In genomic region chr7:34268463-34268862, GRCm38 (mm10) we compare ENCODE assay signal across 20 mouse cellular contexts. TPM values are rescaled to one million over a fixed set of nuclear protein-coding genes. Genes with fewer than 3 reads are reported as not detected.
DNase-seq lines count a peak whose midpoint lies in the region; ATAC-seq and TF ChIP-seq lines count a peak whose summit lies in the region.
"Had no signal": no experiment of that assay in that cellular context is flagged by ENCODE, and none has a peak within 500 bp of the region (broad histone marks: within the 10 kb centered on the region; RNA-seq: fewer than 3 reads in every experiment).

No protein-coding gene starts in this region.

- H3K4me2 ChIP-seq in heart, embryonic 14.5 days (ENCODE audit: low read length), result no peak overlapping the region
- no peak overlapping the region for H3K4me2 ChIP-seq in lung, embryonic 15.5 days
- H3K4me2 ChIP-seq in limb, embryonic 15.5 days, result no peak overlapping the region
- H3K4me2 ChIP-seq: forebrain, embryonic 13.5 days; intestine, embryonic 15.5 days; midbrain, embryonic 13.5 days had no signal

- H3K4me1 ChIP-seq in heart, embryonic 14.5 days (ENCODE audit: control insufficient read depth in 2 of 2, insufficient read depth in 2 of 2, low read length in 2 of 2), result peaks cover 9 to 49% of the 10 kb centered on the region in 2 experiments
- 0 out of 2 replicates have a peak, but pooled peaks cover 6% of the 10 kb centered on the region for H3K4me1 ChIP-seq in lung, embryonic 15.5 days
- H3K4me1 ChIP-seq in cortical plate, adult 2 months (ENCODE audit: control insufficient read depth, insufficient read depth, low read length), result peaks cover 3% of the 10 kb centered on the region; the same call in 1 of the 2 replicates
- peaks cover 19% of the 10 kb centered on the region; the same call in 1 of the 2 replicates for H3K4me1 ChIP-seq in limb, embryonic 15.5 days
- H3K4me1 ChIP-seq: midbrain, embryonic 13.5 days had no signal

- H3K4me3 ChIP-seq in heart, embryonic 14.5 days (ENCODE audit: control insufficient read depth in 1 of 2, insufficient read depth in 1 of 2, low read depth in 1 of 2, low read length in 2 of 2), result no peak overlapping the region
- H3K4me3 ChIP-seq in lung, embryonic 15.5 days, result no peak overlapping the region
- no peak overlapping the region for H3K4me3 ChIP-seq in cortical plate, adult 2 months (ENCODE audit: insufficient read depth, low read length)
- H3K4me3 ChIP-seq in limb, embryonic 15.5 days, result no peak overlapping the region
- H3K4me3 ChIP-seq: forebrain, embryonic 13.5 days; intestine, embryonic 15.5 days; midbrain, embryonic 13.5 days had no signal

- WGBS in heart, embryonic 14.5 days, result 14% methylated on average over 1 of the region's 1 CpGs
- 68% methylated on average over 1 of the region's 1 CpGs for WGBS in lung, embryonic 15.5 days
- WGBS in limb, embryonic 15.5 days, result 27% methylated on average over 1 of the region's 1 CpGs

- no peaks in the 10 kb centered on the region for H3K27me3 ChIP-seq in heart, embryonic 14.5 days (ENCODE audit: control insufficient read depth, insufficient read depth, low read length)
- H3K27me3 ChIP-seq in lung, embryonic 15.5 days, result no peaks in the 10 kb centered on the region
- H3K27me3 ChIP-seq in limb, embryonic 15.5 days, result no peaks in the 10 kb centered on the region
- H3K27me3 ChIP-seq: forebrain, embryonic 13.5 days; intestine, embryonic 15.5 days; midbrain, embryonic 13.5 days; Patski had no signal

- intact Hi-C loops in heart, postnatal 14 days (cut with DNase I), result loop anchor here (5.0 to 10.0 kb wide), 2 partner anchors 34 to 406 kb away; no protein-coding TSS in a partner anchor

- TF ChIP-seq CTCF in cortical plate, adult 2 months (IDR thresholded peaks at IDR 0.05; ENCODE audit: extremely low read depth, insufficient read depth, low read length), result no peak

- no peaks in the 10 kb centered on the region for H3K9me3 ChIP-seq in heart, embryonic 14.5 days (ENCODE audit: control insufficient read depth, low read length)
- H3K9me3 ChIP-seq in lung, embryonic 15.5 days, result no peaks in the 10 kb centered on the region
- no peaks in the 10 kb centered on the region for H3K9me3 ChIP-seq in limb, embryonic 15.5 days
- H3K9me3 ChIP-seq: forebrain, embryonic 13.5 days; intestine, embryonic 15.5 days; midbrain, embryonic 13.5 days had no signal

- peaks cover 7% of the 10 kb centered on the region for H3K36me3 ChIP-seq in heart, embryonic 14.5 days (ENCODE audit: control insufficient read depth, insufficient read depth, low read length)
- H3K36me3 ChIP-seq in lung, embryonic 15.5 days, result 0 out of 2 replicates have a peak, but pooled peaks cover 3% of the 10 kb centered on the region
- no peaks in the 10 kb centered on the region for H3K36me3 ChIP-seq in limb, embryonic 15.5 days
- H3K36me3 ChIP-seq: intestine, embryonic 15.5 days had no signal

- no peak for DNase-seq in heart, postnatal 14 days
- no peak for DNase-seq in lung, postnatal 25 days (ENCODE audit: low spot score)
- DNase-seq in thymus, adult 18-20 months, result no peak
- DNase-seq: cerebellum, adult 2 months; embryo, embryonic 11 days; kidney, postnatal 25 days; layer of hippocampus, postnatal 36 days; liver; lung, adult 2 months; right cerebral cortex, postnatal 25 days had no signal

- TF ChIP-seq POLR2A in cortical plate, adult 2 months (IDR thresholded peaks at IDR 0.05; ENCODE audit: extremely low read depth, insufficient read depth, low read length), result no peak

- ATAC-seq in heart, embryonic 14.5 days (ENCODE audit: insufficient number of reproducible peaks, insufficient read depth, low FRiP score, low read depth), result no peak
- ATAC-seq in lung, embryonic 15.5 days (ENCODE audit: borderline replicate concordance, extremely low read depth, low FRiP score, low TSS enrichment), result no peak
- no peak for ATAC-seq in limb, embryonic 15.5 days (ENCODE audit: insufficient number of reproducible peaks, low FRiP score, low TSS enrichment, low read depth)
- ATAC-seq: forebrain, embryonic 13.5 days; intestine, embryonic 15.5 days; midbrain, embryonic 13.5 days; Patski had no signal

- no peak overlapping the region for H3K9ac ChIP-seq in heart, embryonic 14.5 days (ENCODE audit: low read length)
- no peak overlapping the region for H3K9ac ChIP-seq in lung, embryonic 15.5 days
- no peak overlapping the region for H3K9ac ChIP-seq in limb, embryonic 15.5 days
- H3K9ac ChIP-seq: forebrain, embryonic 13.5 days; intestine, embryonic 15.5 days; midbrain, embryonic 13.5 days had no signal

- peak overlapping the region; percentile 40 to 76 for H3K27ac ChIP-seq in heart, embryonic 14.5 days (replicated peaks in 1 of 2; ENCODE audit: control insufficient read depth in 1 of 2, insufficient read depth in 1 of 2, low read depth in 2 of 2, low read length in 2 of 2)
- H3K27ac ChIP-seq in lung, embryonic 15.5 days, result peak overlapping the region; percentile 69
- peak overlapping the region; percentile 42; the same call in 1 of the 2 replicates for H3K27ac ChIP-seq in cortical plate, adult 2 months (ENCODE audit: insufficient read depth, low read length)
- H3K27ac ChIP-seq in limb, embryonic 15.5 days, result peak overlapping the region; percentile 75
- H3K27ac ChIP-seq: forebrain, embryonic 13.5 days; midbrain, embryonic 13.5 days had no signal

RNA-seq across cellular contexts. Expression of gene Gm6096, which starts 17.6 kb away (rescaled TPM):
- 0.62 TPM in 1 of 2 replicates, not detected in the other for polyA plus RNA-seq in heart, embryonic 14.5 days (2014; fragmentation: Nextera tagmentation; extraction: Ambion mirVana)
- total RNA-seq in heart, postnatal 14 days (2021), result not detected
- polyA plus RNA-seq in lung, embryonic 15.5 days (2015; fragmentation: Nextera tagmentation; extraction: Ambion mirVana), result 0.57 TPM in 1 of 2 replicates, not detected in the other
- not detected in 2 replicates for polyA plus RNA-seq in cortical plate, adult 2 months (2012; rRNA removed)
- not detected in 2 replicates for polyA plus RNA-seq in limb, embryonic 15.5 days (2015; fragmentation: Nextera tagmentation; extraction: Ambion mirVana)
- total RNA-seq: adrenal gland, adult 18-20 months; gastrocnemius, adult 18-20 months; layer of hippocampus, postnatal 36 days had no signal
- polyA plus RNA-seq: cerebellum, adult 2 months; forebrain, embryonic 13.5 days; intestine, embryonic 15.5 days; lung, adult 2 months had no signal

RNA-seq across cellular contexts. Expression of gene Gpi1, which starts 38.3 kb away (rescaled TPM):
- polyA plus RNA-seq in heart, embryonic 14.5 days (2014; fragmentation: Nextera tagmentation; extraction: Ambion mirVana), result 834 and 845 TPM in 2 replicates
- 100 to 1,000 TPM; 507 to 526 TPM for total RNA-seq in heart, postnatal 14 days (2021)
- polyA plus RNA-seq in lung, embryonic 15.5 days (2015; fragmentation: Nextera tagmentation; extraction: Ambion mirVana), result 252 and 264 TPM in 2 replicates
- polyA plus RNA-seq in cortical plate, adult 2 months (2012; rRNA removed), result 708 and 714 TPM in 2 replicates
- 288 and 306 TPM in 2 replicates for polyA plus RNA-seq in limb, embryonic 15.5 days (2015; fragmentation: Nextera tagmentation; extraction: Ambion mirVana)

RNA-seq across cellular contexts. Expression of gene 4931406P16Rik, which starts 44.9 kb away (rescaled TPM):
- polyA plus RNA-seq in heart, embryonic 14.5 days (2014; fragmentation: Nextera tagmentation; extraction: Ambion mirVana), result 40.5 and 44.9 TPM in 2 replicates
- total RNA-seq in heart, postnatal 14 days (2021), result 10 to 100 TPM; 71.5 to 80.6 TPM
- polyA plus RNA-seq in lung, embryonic 15.5 days (2015; fragmentation: Nextera tagmentation; extraction: Ambion mirVana), result 44.8 and 51.8 TPM in 2 replicates
- 30.6 and 32.0 TPM in 2 replicates for polyA plus RNA-seq in cortical plate, adult 2 months (2012; rRNA removed)
- polyA plus RNA-seq in limb, embryonic 15.5 days (2015; fragmentation: Nextera tagmentation; extraction: Ambion mirVana), result 30.3 and 30.5 TPM in 2 replicates
